Mouse (Mus musculus) forebrain, embryonic 11.5 days (tissue): ENCODE measurements at regions not wholly inside any gene's neighbourhood (a gene's known extent, or its start where the extent isn't known, plus 50 kb on each side); places are given as distances from the start of the nearest gene placed in this dataset.

Experiments used
- ATAC-seq: fragments of 200-750 bp; cut with Nextera tagmentation; replicated peaks from 2 replicates; pipeline ENCODE4 v1.8.0; 2017; ENCODE audit warnings: moderate TSS enrichment; ENCODE audit not compliant: low FRiP score
- DNase-seq: peaks from one replicate; pipeline ENCODE4 v3.0.0-alpha.2; 2017; ENCODE audit warnings: low spot score
- H3K27ac ChIP-seq: fragments of 300-500 bp; sonication (generic); 2 replicates; pipeline ENCODE4 v1.5.1; 2014; ENCODE audit warnings: low read depth, low read length
- H3K27me3 ChIP-seq: fragments of 300-500 bp; sonication (generic); 2 replicates; pipeline ENCODE4 v1.6.1; 2014; ENCODE audit warnings: mild to moderate bottlenecking, low read length, mixed read lengths; ENCODE audit not compliant: control insufficient read depth, insufficient read depth
- H3K36me3 ChIP-seq: fragments of 300-500 bp; sonication (generic); 2 replicates; pipeline ENCODE4 v1.6.1; 2014; ENCODE audit warnings: mild to moderate bottlenecking, low read length, moderate library complexity, mixed read lengths; ENCODE audit not compliant: control insufficient read depth, insufficient read depth
- H3K4me1 ChIP-seq: fragments of 300-500 bp; sonication (generic); replicated peaks from 2 replicates; pipeline ENCODE4 v1.6.1; 2014; ENCODE audit warnings: low read length, mixed read lengths; ENCODE audit not compliant: control insufficient read depth, insufficient read depth
- H3K4me2 ChIP-seq: fragments of 300-500 bp; sonication (generic); 2 replicates; pipeline ENCODE4 v1.6.1; 2014; ENCODE audit warnings: low read depth, mild to moderate bottlenecking, low read length, moderate library complexity, mixed read lengths; ENCODE audit not compliant: severe bottlenecking
- H3K4me3 ChIP-seq: fragments of 300-500 bp; sonication (generic); 2 replicates; pipeline ENCODE4 v1.5.1; 2014; ENCODE audit warnings: low read depth, low read length
- H3K9ac ChIP-seq: fragments of 300-500 bp; sonication (generic); 2 replicates; pipeline ENCODE4 v1.6.1; 2014; ENCODE audit warnings: low read length
- H3K9me3 ChIP-seq: fragments of 300-500 bp; sonication (generic); 2 replicates; pipeline ENCODE4 v1.6.1; 2016; ENCODE audit warnings: low read length, mixed read lengths; ENCODE audit not compliant: control insufficient read depth
- WGBS: fragments of 180-500 bp; shearing (Covaris S2); extraction: QIAGEN DNeasy Blood & Tissue Kit; methylation state at CpG from one replicate; pipeline ENCODE4 v1.1.7; 2014; 5-methylcytosine and 5-hydroxymethylcytosine counted together

- Histone ChIP-seq H3K9ac (no peak overlapping the region), H3K27me3 (no peaks in the 10 kb centered on the region), H3K4me1 (no peaks in the 10 kb centered on the region), H3K4me2 (no peak overlapping the region), H3K36me3 (no peaks in the 10 kb centered on the region), H3K27ac (no peak overlapping the region), H3K9me3 (no peaks in the 10 kb centered on the region), H3K4me3 (no peak overlapping the region)
- WGBS, result 88% methylated on average over 2 of the region's 2 CpGs
- DNase-seq (no peak), ATAC-seq (no peak)
Observed at GRCm38 (mm10) chr11:90755981-90756380, 67.8 kb upstream of the Tom1l1 start.

GRCm38 (mm10) chr11:90748448-90748847 lies 60.3 kb upstream of the Tom1l1 start:
- ATAC-seq (no peak), DNase-seq (no peak)
- WGBS, result 67% methylated on average over 3 of the region's 3 CpGs
- no peaks in the 10 kb centered on the region for H3K4me1 ChIP-seq
- no peaks in the 10 kb centered on the region for H3K9me3 ChIP-seq
- H3K4me3 ChIP-seq, result no peak overlapping the region
- no peak overlapping the region for H3K9ac ChIP-seq
- no peak overlapping the region for H3K4me2 ChIP-seq
- no peak overlapping the region for H3K27ac ChIP-seq
- H3K36me3 ChIP-seq, result no peaks in the 10 kb centered on the region
- no peaks in the 10 kb centered on the region for H3K27me3 ChIP-seq

- Histone ChIP-seq H3K9ac (no peak overlapping the region), H3K27ac (no peak overlapping the region), H3K27me3 (no peaks in the 10 kb centered on the region), H3K9me3 (no peaks in the 10 kb centered on the region), H3K4me2 (no peak overlapping the region), H3K4me3 (no peak overlapping the region), H3K4me1 (no peaks in the 10 kb centered on the region), H3K36me3 (no peaks in the 10 kb centered on the region)
- DNase-seq, result no peak
- WGBS, result 66% methylated on average over 10 of the region's 10 CpGs
- peak; percentile 42; the same call in 1 of the 2 replicates for ATAC-seq
Observed at GRCm38 (mm10) chr11:90741952-90742617, 53.9 kb upstream of the Tom1l1 start.

- 84% methylated on average over 3 of the region's 3 CpGs for WGBS
Observed at GRCm38 (mm10) chr11:90739501-90739900, 51.3 kb upstream of the Tom1l1 start.

GRCm38 (mm10) chr11:90738741-90739140 lies 50.6 kb upstream of the Tom1l1 start:
- ATAC-seq (no peak), DNase-seq (no peak)
- Histone ChIP-seq H3K27me3 (no peaks in the 10 kb centered on the region), H3K9me3 (no peaks in the 10 kb centered on the region), H3K36me3 (no peaks in the 10 kb centered on the region), H3K4me3 (no peak overlapping the region), H3K9ac (no peak overlapping the region), H3K4me2 (no peak overlapping the region), H3K4me1 (no peaks in the 10 kb centered on the region), H3K27ac (no peak overlapping the region)
- WGBS, result 59% methylated on average over 2 of the region's 2 CpGs

More at GRCm38 (mm10) chr11:90739501-90739900, 51.3 kb upstream of the Tom1l1 start:
- ATAC-seq (no peak), DNase-seq (no peak)
- Histone ChIP-seq H3K4me3 (no peak overlapping the region), H3K27ac (no peak overlapping the region), H3K9me3 (no peaks in the 10 kb centered on the region), H3K4me1 (no peaks in the 10 kb centered on the region), H3K36me3 (no peaks in the 10 kb centered on the region), H3K4me2 (no peak overlapping the region), H3K9ac (no peak overlapping the region), H3K27me3 (no peaks in the 10 kb centered on the region)
